Mouse (Mus musculus): ENCODE results near the gene Gosr2.

Gene Gosr2

GRCm38 (mm10) chr11:103646301-103646700 is 51.4 kb downstream of the Gosr2 start:
- DNase-seq (ENCODE audit: low spot score in 2 of 2), result no peak

GRCm38 (mm10) chr11:103645731-103646130 is 52.0 kb downstream of the Gosr2 start:
- no peak for DNase-seq (ENCODE audit: low spot score in 2 of 2)

GRCm38 (mm10) chr11:103643211-103643610 is 54.5 kb downstream of the Gosr2 start:
- no peak for DNase-seq (ENCODE audit: low spot score in 2 of 2)

GRCm38 (mm10) chr11:103639407-103639946 is 58.2 kb downstream of the Gosr2 start:
- peak in 1 of 2 experiments; percentile 63 for DNase-seq (ENCODE audit: low spot score in 2 of 2)

- no peak for DNase-seq (ENCODE audit: low spot score in 2 of 2)
These were observed 58.9 kb downstream of the Gosr2 start, which contains the start of gene Lyzl6 for GRCm38 (mm10) chr11:103638790-103639189. Gene Lyzl6 (minus strand): TSS chr11:103638890.

- DNase-seq (ENCODE audit: low spot score in 2 of 2), result no peak
These were observed 61.4 kb downstream of the Gosr2 start for GRCm38 (mm10) chr11:103636261-103636660.

- DNase-seq (ENCODE audit: low spot score in 2 of 2), result no peak
These were observed 62.2 kb downstream of the Gosr2 start for GRCm38 (mm10) chr11:103635481-103635880.

- DNase-seq (ENCODE audit: low spot score in 2 of 2), result no peak
These were observed 62.9 kb downstream of the Gosr2 start for GRCm38 (mm10) chr11:103634806-103635205.

- no peak for DNase-seq (ENCODE audit: low spot score in 2 of 2)
These were observed 70.2 kb downstream of the Gosr2 start for GRCm38 (mm10) chr11:103627453-103627852.
